Mouse (Mus musculus) liver, postnatal 0 days (tissue): ENCODE results near the gene Get4. TPM values are rescaled to one million over a fixed set of nuclear protein-coding genes. Genes with fewer than 3 reads are reported as not detected.
A peak's percentile ranks its signal among the peaks of the same experiment; 100 is the strongest.

ENCODE experiments used
- ATAC-seq: fragments of 200-750 bp; cut with Nextera tagmentation; 2 replicates; pipeline ENCODE4 v1.8.0; 2017; ENCODE audit warnings: mild to moderate bottlenecking, moderate library complexity
- DNase-seq: peaks from one replicate; pipeline ENCODE4 v3.0.0-alpha.2; 2016
- H3K27ac ChIP-seq: fragments of 300-500 bp; sonication (generic); 2 replicates; pipeline ENCODE4 v1.5.1; 2014; ENCODE audit warnings: antibody characterized with exemption, moderate library complexity, mild to moderate bottlenecking, low read depth
- H3K27me3 ChIP-seq: fragments of 300-500 bp; sonication (generic); 2 replicates; pipeline ENCODE4 v1.6.1; 2014; ENCODE audit warnings: low read length, control low read depth, mixed read lengths; ENCODE audit not compliant: insufficient read depth
- H3K36me3 ChIP-seq: fragments of 300-500 bp; sonication (generic); replicated peaks from 2 replicates; pipeline ENCODE4 v1.6.1; 2014; ENCODE audit warnings: mild to moderate bottlenecking, control low read depth, low read length, moderate library complexity, mixed read lengths; ENCODE audit not compliant: insufficient read depth
- H3K4me1 ChIP-seq: fragments of 300-500 bp; sonication (generic); 2 replicates; pipeline ENCODE4 v1.6.1; 2014; ENCODE audit warnings: antibody characterized with exemption, mild to moderate bottlenecking, control low read depth; ENCODE audit not compliant: insufficient read depth
- H3K4me2 ChIP-seq: fragments of 300-500 bp; sonication (generic); 2 replicates; pipeline ENCODE4 v1.6.1; 2014; ENCODE audit warnings: low read depth, mild to moderate bottlenecking, low read length, moderate library complexity, mixed read lengths
- H3K4me3 ChIP-seq: fragments of 300-500 bp; sonication (generic); 2 replicates; pipeline ENCODE4 v1.5.1; 2014; ENCODE audit warnings: low read depth, low read length
- H3K9ac ChIP-seq: fragments of 300-500 bp; sonication (generic); replicated peaks from 2 replicates; pipeline ENCODE4 v1.6.1; 2014; ENCODE audit warnings: mild to moderate bottlenecking, moderate library complexity
- H3K9me3 ChIP-seq: fragments of 300-500 bp; sonication (generic); 2 replicates; pipeline ENCODE4 v1.6.1; 2016; ENCODE audit warnings: mild to moderate bottlenecking, control low read depth, low read length, mixed read lengths
- CTCF ChIP-seq: sonication (generic); IDR thresholded peaks from 2 replicates; pipeline ENCODE4 v1.5.1; 2016; ENCODE audit warnings: antibody characterized with exemption, low read depth
- EP300 ChIP-seq: IDR thresholded peaks from 2 replicates; pipeline ENCODE4 v1.6.1; 2016; ENCODE audit warnings: antibody characterized with exemption, low read depth, mild to moderate bottlenecking
- WGBS: fragments of 180-500 bp; shearing (Covaris S2); extraction: QIAGEN DNeasy Blood & Tissue Kit; methylation state at CpG from one replicate; pipeline ENCODE4 v1.1.7; 2014; ENCODE audit not compliant: insufficient replicate concordance; 5-methylcytosine and 5-hydroxymethylcytosine counted together
- polyA plus RNA-seq: library from polyadenylated mRNA; unstranded; fragments of >200 nt; fragmentation: Nextera tagmentation; extraction: Ambion mirVana; gene quantifications from 2 replicates; pipeline ENCODE4 v1.2.1, GENCODE M21; 2015

Get4 gene
- polyA plus RNA-seq, 1 experiment from 2014 or later, result 97.5 TPM

DNA sequence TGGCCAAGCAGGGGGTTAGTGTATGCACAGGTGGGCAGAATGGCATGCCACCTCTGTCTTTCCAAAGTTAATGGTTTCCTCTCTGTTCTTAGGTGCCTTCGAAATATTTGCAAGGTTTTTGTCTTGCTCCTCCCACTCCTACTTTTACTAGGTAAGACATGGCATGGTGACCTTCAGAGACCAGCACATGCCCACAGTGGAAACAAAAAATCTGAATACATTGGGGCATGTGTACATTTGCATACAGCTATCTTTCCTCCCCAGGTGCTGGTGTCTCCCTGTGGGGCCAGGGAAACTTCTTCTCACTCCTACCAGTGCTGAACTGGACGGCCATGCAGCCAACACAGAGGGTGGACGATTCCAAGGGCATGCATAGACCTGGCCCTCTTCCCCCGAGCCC, 17.7 kb upstream of the Get4 start:
- Histone ChIP-seq H3K4me1 (no peaks in the 10 kb centered on the region), H3K4me2 (no peak overlapping the region), H3K9me3 (no peaks in the 10 kb centered on the region), H3K36me3 (peaks cover 81% of the 10 kb centered on the region), H3K27ac (no peak overlapping the region), H3K4me3 (no peak overlapping the region), H3K9ac (no peak overlapping the region), H3K27me3 (no peaks in the 10 kb centered on the region)
- ATAC-seq, result no peak
- no peak for DNase-seq
- no peak for TF ChIP-seq CTCF
- TF ChIP-seq EP300, result no peak
- 85% methylated on average over 4 of the region's 4 CpGs for WGBS

DNA sequence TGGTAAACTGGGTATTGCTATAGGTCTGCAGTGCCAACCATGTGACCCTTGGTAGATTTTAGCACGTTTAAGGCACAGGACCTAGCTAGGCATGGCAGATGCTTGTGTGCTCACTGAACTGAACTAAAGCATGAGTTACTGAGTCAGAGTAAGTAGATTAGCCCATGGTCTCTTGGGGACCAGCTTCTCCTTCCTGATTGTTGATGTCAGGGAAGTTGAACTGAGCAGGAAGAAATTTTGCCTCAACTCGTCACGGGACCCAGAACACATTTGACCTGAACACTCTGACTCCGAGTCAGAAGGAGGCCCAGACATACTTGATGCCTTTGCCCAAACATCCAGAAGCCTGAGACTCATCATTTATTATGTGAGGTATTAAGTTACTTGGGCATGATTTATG, 14.7 kb upstream of the Get4 start:
- H3K27ac ChIP-seq, result no peak overlapping the region
- no peaks in the 10 kb centered on the region for H3K4me1 ChIP-seq
- TF ChIP-seq CTCF (no peak), EP300 (no peak)
- no peaks in the 10 kb centered on the region for H3K9me3 ChIP-seq
- no peak for ATAC-seq
- H3K9ac ChIP-seq, result no peak overlapping the region
- H3K27me3 ChIP-seq, result no peaks in the 10 kb centered on the region
- 75% methylated on average over 4 of the region's 4 CpGs for WGBS
- no peak for DNase-seq
- no peak overlapping the region for H3K4me3 ChIP-seq
- H3K4me2 ChIP-seq, result no peak overlapping the region
- peaks cover 87% of the 10 kb centered on the region for H3K36me3 ChIP-seq

DNA sequence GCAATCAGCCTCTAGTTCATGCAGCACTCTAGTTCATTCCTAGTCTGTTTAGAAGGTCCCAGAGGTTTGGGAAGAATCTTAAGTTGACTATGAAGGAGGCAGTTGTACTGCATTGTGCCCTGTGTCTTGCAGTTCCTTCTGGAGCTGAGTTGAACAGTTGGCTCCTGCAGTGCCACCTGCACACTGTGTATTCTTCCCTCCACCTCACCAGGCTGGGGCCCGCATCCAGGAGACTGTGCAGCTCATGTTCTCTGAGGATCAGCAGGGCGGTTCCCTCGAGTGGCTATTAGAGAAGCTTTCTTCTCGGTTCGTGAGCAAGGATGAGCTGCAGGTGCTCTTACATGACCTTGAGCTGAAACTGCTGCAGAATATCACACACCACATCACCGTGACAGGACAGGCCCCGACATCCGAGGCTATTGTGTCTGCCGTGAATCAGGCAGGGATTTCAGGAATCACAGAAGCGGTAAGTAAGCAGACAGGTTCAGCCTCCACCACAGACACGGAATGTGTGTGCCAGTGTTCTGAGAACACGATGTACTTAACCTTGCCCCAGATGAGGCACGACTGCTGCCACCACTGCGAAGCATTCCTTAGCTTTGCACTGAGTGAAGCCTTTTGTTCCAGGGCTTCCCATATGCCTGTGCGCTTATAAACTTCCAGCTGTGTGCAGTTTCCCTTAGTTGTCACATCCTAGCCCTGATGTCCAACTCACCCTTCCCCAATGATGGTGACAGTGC, 10.9 kb upstream of the Get4 start:
- DNase-seq, result no peak
- no peaks in the 10 kb centered on the region for H3K27me3 ChIP-seq
- H3K4me3 ChIP-seq, result no peak overlapping the region
- TF ChIP-seq EP300 (no peak), CTCF (no peak)
- no peak overlapping the region for H3K4me2 ChIP-seq
- ATAC-seq, result no peak
- H3K36me3 ChIP-seq, result peaks cover 75% of the 10 kb centered on the region
- 91% methylated on average over 15 of the region's 15 CpGs for WGBS
- no peaks in the 10 kb centered on the region for H3K9me3 ChIP-seq
- no peak overlapping the region for H3K27ac ChIP-seq
- H3K4me1 ChIP-seq, result peaks cover 3% of the 10 kb centered on the region; the same call in 1 of the 2 replicates
- no peak overlapping the region for H3K9ac ChIP-seq

DNA sequence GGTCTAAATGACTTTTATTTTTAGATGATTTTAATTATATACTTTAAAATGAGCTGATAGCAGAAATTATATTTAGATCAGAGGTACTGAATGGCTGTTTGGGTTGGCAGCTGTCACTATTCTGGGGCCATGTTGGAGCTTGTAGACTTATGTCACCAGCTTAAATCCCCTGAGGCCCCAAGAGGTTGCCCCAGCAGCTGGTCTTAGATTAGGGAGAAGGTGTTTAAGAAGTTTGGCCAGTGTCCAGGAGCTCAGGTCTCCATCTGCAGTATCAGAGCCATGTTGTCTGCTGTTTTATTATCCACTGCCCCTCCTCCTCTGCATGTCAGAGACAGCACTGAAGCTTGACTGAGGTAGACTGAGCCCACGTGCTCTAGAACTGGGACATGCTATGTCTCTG, 8.7 kb upstream of the Get4 start:
- no peak overlapping the region for H3K27ac ChIP-seq
- H3K4me1 ChIP-seq, result peaks cover 3% of the 10 kb centered on the region; the same call in 1 of the 2 replicates
- H3K9ac ChIP-seq, result no peak overlapping the region
- H3K27me3 ChIP-seq, result no peaks in the 10 kb centered on the region
- WGBS, result 61% methylated on average over 1 of the region's 1 CpGs
- no peaks in the 10 kb centered on the region for H3K9me3 ChIP-seq
- TF ChIP-seq EP300, result peak; percentile 61; the same call in 1 of the 2 replicates
- TF ChIP-seq CTCF, result no peak
- ATAC-seq (peak; percentile 74), DNase-seq (peak; percentile 32)
- H3K36me3 ChIP-seq, result peaks cover 78% of the 10 kb centered on the region
- no peak overlapping the region for H3K4me2 ChIP-seq
- no peak overlapping the region for H3K4me3 ChIP-seq

DNA sequence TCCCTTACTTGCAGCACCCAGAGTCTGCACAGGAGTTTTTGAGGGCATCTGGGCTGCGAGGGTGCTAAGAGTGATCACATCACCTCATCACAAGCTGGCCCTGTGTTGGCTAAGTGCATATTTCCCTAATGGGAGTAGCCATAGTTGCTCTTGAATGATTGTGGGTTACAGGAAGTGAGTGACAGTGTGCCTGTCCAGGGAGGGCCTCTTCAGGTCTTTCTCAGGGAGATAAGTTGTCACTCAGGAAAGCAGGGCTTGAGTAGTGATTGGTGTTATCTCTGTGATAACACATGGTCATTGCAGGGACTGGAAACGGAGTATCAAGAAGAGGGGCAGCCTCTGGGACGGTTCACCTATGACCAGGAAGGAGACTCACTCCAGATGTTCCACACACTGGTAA, 4.4 kb upstream of the Get4 start:
- Histone ChIP-seq H3K9me3 (no peaks in the 10 kb centered on the region), H3K27me3 (no peaks in the 10 kb centered on the region), H3K4me1 (peaks cover 9% of the 10 kb centered on the region), H3K27ac (no peak overlapping the region), H3K4me2 (no peak overlapping the region), H3K36me3 (peaks cover 58% of the 10 kb centered on the region), H3K4me3 (no peak overlapping the region), H3K9ac (no peak overlapping the region)
- WGBS, result 53% methylated on average over 3 of the region's 3 CpGs
- DNase-seq (no peak), ATAC-seq (no peak)
- TF ChIP-seq EP300 (peak; percentile 61), CTCF (no peak)

DNA sequence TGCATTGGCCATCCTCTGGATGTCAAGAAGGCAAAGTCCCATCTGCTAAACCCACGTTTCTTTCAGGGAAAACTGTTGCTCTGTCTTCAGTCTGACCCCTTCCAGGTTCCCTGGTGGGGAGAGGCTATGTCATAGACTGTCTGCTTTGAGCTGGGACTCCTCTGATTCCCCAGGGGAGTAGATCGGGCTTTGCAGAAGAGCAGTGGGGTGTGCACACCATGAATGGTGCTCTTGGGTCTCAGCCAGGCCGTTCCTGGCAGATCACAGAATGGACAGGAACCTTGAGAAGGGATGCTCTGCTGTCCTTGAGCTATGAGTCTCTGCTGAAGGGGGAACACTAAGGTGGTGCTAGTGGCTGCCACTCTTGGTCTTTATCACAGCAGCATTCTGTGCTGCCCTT, 3.3 kb upstream of the Get4 start:
- Histone ChIP-seq H3K9me3 (no peaks in the 10 kb centered on the region), H3K4me2 (no peak overlapping the region), H3K27ac (no peak overlapping the region), H3K9ac (no peak overlapping the region), H3K27me3 (no peaks in the 10 kb centered on the region), H3K4me3 (no peak overlapping the region), H3K36me3 (peaks cover 55% of the 10 kb centered on the region), H3K4me1 (peaks cover 13% of the 10 kb centered on the region)
- no peak for TF ChIP-seq EP300
- no peak for TF ChIP-seq CTCF
- ATAC-seq, result no peak
- DNase-seq, result no peak
- WGBS, result 75% methylated on average over 3 of the region's 3 CpGs
